Mouse (Mus musculus) gastrocnemius, postnatal 14 days (tissue): Measurements from ENCODE around the gene Tpgs1. TPM values are rescaled to one million over a fixed set of nuclear protein-coding genes. Genes with fewer than 3 reads are reported as not detected.

ENCODE experiments used
- DNase-seq: peaks from one replicate; pipeline ENCODE4 v3.0.0; 2021; ENCODE audit warnings: mixed read lengths
- intact Hi-C: fragments of 180-260 bp; cut with DNase I; formaldehyde crosslinking; loops from one replicate; pipeline ENCODE4 v1.15.1; 2025; ENCODE audit warnings: low total_unique reads
- total RNA-seq, 2 experiments: library from RNA; stranded (reverse); gene quantifications; 2 replicates each; pipeline ENCODE4 v1.2.3; 2021

Gene Tpgs1
- total RNA-seq, 2 experiments from 2014 or later = 22.6 to 24.0 TPM

- intact Hi-C loops = no loop called here
- peak; percentile 4 for DNase-seq
Measured at GRCm38 (mm10) chr10:79705951-79706350, 36.8 kb downstream of the Tpgs1 start.

GRCm38 (mm10) chr10:79706406-79707094, 37.4 kb downstream of the Tpgs1 start:
- DNase-seq = peak; percentile 63
- intact Hi-C loops = no loop called here

DNA sequence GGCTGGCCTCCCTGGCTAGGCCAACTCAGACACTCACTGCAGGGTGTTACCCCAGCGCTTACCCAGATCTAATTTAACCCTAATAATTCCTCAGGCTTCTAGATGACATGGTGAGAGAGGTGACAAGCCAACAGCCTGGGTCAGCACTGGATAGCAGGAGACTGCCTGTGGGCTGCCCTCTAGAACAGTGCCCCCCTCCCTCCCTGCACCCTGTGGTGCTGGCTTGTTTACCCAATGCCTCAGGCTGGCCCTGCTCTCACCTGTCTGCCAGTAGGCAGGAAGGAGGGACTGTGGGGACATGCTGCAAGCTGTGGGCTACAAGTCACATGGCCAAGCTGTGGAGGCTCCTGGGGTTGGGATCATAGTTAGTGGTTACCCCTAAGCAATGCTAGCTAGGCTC, 38.0 kb downstream of the Tpgs1 start:
- intact Hi-C loops = no loop called here
- no peak for DNase-seq

- DNase-seq = no peak
- intact Hi-C loops = no loop called here
Measured at GRCm38 (mm10) chr10:79707759-79708158, 38.6 kb downstream of the Tpgs1 start.

DNA sequence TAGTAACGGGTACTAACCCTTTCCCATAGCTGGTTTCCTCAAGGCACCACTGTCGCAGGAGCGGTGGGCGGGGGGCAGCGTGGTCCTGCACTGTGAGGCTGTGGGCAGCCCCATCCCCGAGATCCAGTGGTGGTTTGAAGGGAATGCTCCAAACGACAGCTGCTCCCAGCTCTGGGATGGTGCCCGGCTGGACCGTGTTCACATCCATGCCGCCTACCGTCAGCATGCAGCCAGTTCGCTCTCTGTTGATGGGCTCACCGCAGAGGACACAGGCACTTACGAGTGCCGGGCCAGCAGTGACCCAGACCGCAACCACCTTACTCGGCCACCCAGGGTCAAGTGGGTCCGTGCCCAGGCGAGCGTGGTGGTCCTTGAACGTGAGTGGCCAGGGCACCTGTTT, 39.5 kb downstream of the Tpgs1 start:
- peak; percentile 57 for DNase-seq
- intact Hi-C loops = no loop called here

DNA sequence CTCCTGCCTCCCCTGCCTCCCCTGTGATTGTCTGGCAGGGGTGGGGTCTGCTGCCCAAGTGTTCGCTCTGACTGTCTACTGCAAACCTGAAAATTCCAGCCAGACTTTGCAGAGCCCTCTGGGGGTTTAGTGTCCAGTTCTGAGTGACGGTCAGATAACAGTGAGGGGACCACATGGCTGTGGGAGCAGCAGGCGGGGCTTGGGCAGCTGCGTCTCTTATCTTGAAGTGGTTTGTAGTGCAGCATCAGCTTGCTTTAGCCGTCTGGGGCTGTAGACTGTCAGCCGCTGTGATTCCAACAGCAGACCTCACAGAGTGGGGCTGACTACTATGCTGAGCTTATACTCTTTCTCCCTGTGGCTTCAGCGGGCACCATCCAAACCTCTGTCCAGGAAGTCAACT, 40.1 kb downstream of the Tpgs1 start:
- no peak for DNase-seq
- intact Hi-C loops = no loop called here

- no peak for DNase-seq
- intact Hi-C loops = no loop called here
Measured at GRCm38 (mm10) chr10:79712029-79712428, 42.9 kb downstream of the Tpgs1 start.

GRCm38 (mm10) chr10:79712499-79713126, 43.4 kb downstream of the Tpgs1 start:
- peak; percentile 81 for DNase-seq
- intact Hi-C loops = no loop called here

- no peak for DNase-seq
- intact Hi-C loops = no loop called here
Measured at GRCm38 (mm10) chr10:79713163-79713562, 44.0 kb downstream of the Tpgs1 start.

- no peak for DNase-seq
- intact Hi-C loops = no loop called here
Measured at GRCm38 (mm10) chr10:79714996-79715395, 45.8 kb downstream of the Tpgs1 start.

DNA sequence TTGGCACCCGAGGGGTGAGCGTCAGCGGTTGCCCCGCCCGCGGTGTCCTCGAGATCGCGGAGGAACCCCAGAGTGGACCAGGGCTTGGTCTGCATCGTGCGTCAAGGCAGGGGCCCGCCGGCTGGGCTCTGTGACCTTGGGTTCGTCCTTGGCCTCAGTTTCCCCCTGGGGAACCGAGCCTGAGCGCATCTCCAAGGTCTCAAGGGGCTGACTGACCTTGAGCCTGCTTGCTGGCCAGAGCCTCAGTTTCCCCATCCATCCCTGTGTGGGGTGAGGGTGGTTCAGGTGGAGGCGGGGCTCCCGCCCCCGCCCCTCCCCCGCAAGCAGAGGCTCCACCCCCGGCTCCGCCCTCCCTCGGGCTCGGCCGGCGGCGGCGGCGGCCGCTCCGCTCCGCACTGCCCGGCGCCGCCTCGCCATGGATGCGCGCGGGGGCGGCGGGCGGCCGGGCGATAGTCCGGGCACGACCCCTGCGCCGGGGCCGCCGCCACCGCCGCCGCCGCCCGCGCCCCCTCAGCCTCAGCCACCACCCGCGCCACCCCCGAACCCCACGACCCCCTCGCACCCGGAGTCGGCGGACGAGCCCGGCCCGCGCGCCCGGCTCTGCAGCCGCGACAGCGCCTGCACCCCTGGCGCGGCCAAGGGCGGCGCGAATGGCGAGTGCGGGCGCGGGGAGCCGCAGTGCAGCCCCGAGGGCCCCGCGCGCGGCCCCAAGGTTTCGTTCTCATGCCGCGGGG, 47.3 kb downstream of the Tpgs1 start, which contains the start of gene Hcn2:
Gene Hcn2 (plus strand): TSS at position 381 of the 734 bp plus-strand sequence.
- DNase-seq = no peak
- intact Hi-C loops = no loop called here

DNA sequence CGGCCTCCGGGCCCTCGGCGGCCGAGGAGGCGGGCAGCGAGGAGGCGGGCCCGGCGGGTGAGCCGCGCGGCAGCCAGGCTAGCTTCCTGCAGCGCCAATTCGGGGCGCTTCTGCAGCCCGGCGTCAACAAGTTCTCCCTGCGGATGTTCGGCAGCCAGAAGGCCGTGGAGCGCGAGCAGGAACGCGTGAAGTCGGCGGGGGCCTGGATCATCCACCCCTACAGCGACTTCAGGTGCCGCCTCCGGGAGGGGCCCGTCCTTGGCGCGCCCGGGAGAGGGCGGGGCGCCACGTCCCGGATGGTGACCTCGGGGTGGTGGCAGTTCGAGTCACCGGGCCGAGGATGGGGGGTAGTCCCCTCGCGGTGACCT, 47.8 kb downstream of the Tpgs1 start:
- no peak for DNase-seq
- intact Hi-C loops = no loop called here

DNA sequence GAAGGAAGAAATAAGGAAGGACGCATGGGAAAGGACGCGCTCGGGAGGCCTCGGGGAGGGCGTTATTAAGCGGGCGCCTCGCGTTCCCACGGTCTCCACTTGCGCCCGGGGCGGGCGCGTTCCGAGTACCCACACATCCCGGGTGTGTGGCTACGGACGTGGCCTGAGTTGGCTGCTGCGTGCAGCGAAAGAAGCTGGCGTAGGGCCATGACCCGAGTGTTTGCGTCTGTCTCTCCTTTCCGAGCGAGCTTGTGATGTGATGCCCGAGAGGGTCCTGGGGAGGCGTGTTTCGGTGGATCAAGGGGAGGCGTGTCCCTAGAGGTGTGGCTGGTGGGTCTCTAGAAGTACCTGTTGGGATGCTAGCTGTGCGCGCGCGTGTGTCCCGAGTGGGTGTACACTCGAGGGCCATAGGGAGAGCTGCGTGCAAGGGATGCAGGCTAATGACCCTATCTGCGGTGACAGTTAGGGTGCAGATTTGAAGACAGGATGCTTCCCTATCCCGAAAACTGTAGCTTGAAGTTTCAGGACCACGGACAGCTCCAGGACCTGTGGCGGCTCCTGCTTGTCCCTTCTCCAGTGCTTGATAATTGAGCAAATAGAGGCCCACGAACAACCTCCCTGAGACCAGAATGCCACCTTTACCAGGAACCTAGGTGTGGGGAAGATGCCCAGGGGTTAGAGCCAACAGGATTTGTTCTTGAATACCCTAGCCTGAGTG, 48.6 kb downstream of the Tpgs1 start:
- peak; percentile 77 for DNase-seq
- intact Hi-C loops = no loop called here

DNA sequence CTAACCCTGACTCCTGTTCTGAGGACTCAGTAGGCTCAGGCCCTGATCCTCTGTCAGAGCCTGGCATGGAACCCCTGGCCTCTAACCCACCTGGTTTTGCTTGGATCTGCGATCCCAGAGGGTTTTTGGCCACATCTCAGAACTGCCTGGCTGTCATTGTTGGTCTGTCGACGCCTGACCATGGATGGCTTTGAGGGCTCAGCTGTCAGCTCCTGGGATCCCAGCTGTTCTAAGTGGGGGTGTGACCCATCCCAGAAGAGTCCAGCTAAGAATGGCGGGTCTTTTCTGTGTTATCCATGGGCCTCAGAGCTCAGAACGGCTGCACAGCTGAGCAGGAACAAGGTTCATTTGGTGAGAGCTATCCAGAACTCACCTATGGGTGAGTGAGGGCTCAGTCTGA, 51.9 kb downstream of the Tpgs1 start:
- intact Hi-C loops = no loop called here
- no peak for DNase-seq

- no peak for DNase-seq
Measured at GRCm38 (mm10) chr10:79723047-79723446, 53.9 kb downstream of the Tpgs1 start.

GRCm38 (mm10) chr10:79723692-79724091, 54.5 kb downstream of the Tpgs1 start:
- no peak for DNase-seq
- intact Hi-C loops = no loop called here

More at GRCm38 (mm10) chr10:79723047-79723446, 53.9 kb downstream of the Tpgs1 start:
- intact Hi-C loops = no loop called here
